Mouse (Mus musculus) forebrain, embryonic 15.5 days (tissue): ENCODE measurements around the gene Bcar3. TPM values are rescaled to one million over a fixed set of nuclear protein-coding genes. Genes with fewer than 3 reads are reported as not detected.

Experiments
- ATAC-seq: fragments of 200-750 bp; cut with Nextera tagmentation; replicated peaks from 2 replicates; pipeline ENCODE4 v1.8.0; 2017; ENCODE audit warnings: mild to moderate bottlenecking, moderate TSS enrichment, moderate library complexity
- H3K27ac ChIP-seq: fragments of 300-500 bp; sonication (generic); replicated peaks from 2 replicates; pipeline ENCODE4 v1.5.1; 2015; ENCODE audit warnings: mild to moderate bottlenecking, inconsistent platforms
- H3K27me3 ChIP-seq: fragments of 300-500 bp; sonication (generic); 2 replicates; pipeline ENCODE4 v1.6.1; 2015; ENCODE audit warnings: inconsistent platforms
- H3K36me3 ChIP-seq: fragments of 300-500 bp; sonication (generic); 2 replicates; pipeline ENCODE4 v1.6.1; 2015; ENCODE audit warnings: mild to moderate bottlenecking, inconsistent platforms
- H3K4me1 ChIP-seq: fragments of 300-500 bp; sonication (generic); 2 replicates; pipeline ENCODE4 v1.6.1; 2015; ENCODE audit warnings: inconsistent platforms
- H3K4me2 ChIP-seq: fragments of 300-500 bp; sonication (generic); replicated peaks from 2 replicates; pipeline ENCODE4 v1.6.1; 2015; ENCODE audit warnings: mild to moderate bottlenecking, inconsistent platforms
- H3K4me3 ChIP-seq: fragments of 300-500 bp; sonication (generic); 2 replicates; pipeline ENCODE4 v1.5.1; 2015; ENCODE audit warnings: mild to moderate bottlenecking, inconsistent platforms
- H3K9ac ChIP-seq: fragments of 300-500 bp; sonication (generic); replicated peaks from 2 replicates; pipeline ENCODE4 v1.6.1; 2015; ENCODE audit warnings: mild to moderate bottlenecking, inconsistent platforms
- H3K9me3 ChIP-seq: fragments of 300-500 bp; sonication (generic); 2 replicates; pipeline ENCODE4 v1.6.1; 2016; ENCODE audit warnings: inconsistent platforms
- WGBS: fragments of 180-500 bp; shearing (Covaris S2); methylation state at CpG from one replicate; pipeline ENCODE4 v1.1.7; 2015; ENCODE audit warnings: mixed read lengths; 5-methylcytosine and 5-hydroxymethylcytosine counted together
- microRNA counts: library from miRNA; unstranded; fragments of <30 nt; microRNA quantifications from one replicate; lab custom pipeline; 2016
- microRNA-seq: library from miRNA; unstranded; fragments of <30 nt; microRNA quantifications from one replicate; pipeline ENCODE4, GENCODE M21; 2016
- polyA plus RNA-seq: library from polyadenylated mRNA; unstranded; fragments of >200 nt; fragmentation: Nextera tagmentation; extraction: Ambion mirVana; gene quantifications from 2 replicates; pipeline ENCODE4 v1.2.1, GENCODE M21; 2015

Bcar3 gene
- polyA plus RNA-seq, 1 experiment from 2014 or later: 6.1 TPM

- ATAC-seq: no peak
- no peak overlapping the region for H3K9ac ChIP-seq
- no peaks in the 10 kb centered on the region for H3K27me3 ChIP-seq
- H3K4me2 ChIP-seq: no peak overlapping the region
- H3K9me3 ChIP-seq: no peaks in the 10 kb centered on the region
- 69% methylated on average over 7 of the region's 7 CpGs for WGBS
- H3K4me1 ChIP-seq: no peaks in the 10 kb centered on the region
- H3K36me3 ChIP-seq: peaks cover 21% of the 10 kb centered on the region
- no peak overlapping the region for H3K4me3 ChIP-seq
- no peak overlapping the region for H3K27ac ChIP-seq
Observed at GRCm38 (mm10) chr3:122565285-122565684, 271.3 kb downstream of the Bcar3 start.

GRCm38 (mm10) chr3:122566112-122566511 is 272.2 kb downstream of the Bcar3 start:
- peaks cover 21% of the 10 kb centered on the region for H3K36me3 ChIP-seq
- no peak overlapping the region for H3K27ac ChIP-seq
- no peaks in the 10 kb centered on the region for H3K27me3 ChIP-seq
- H3K9ac ChIP-seq: no peak overlapping the region
- no peak for ATAC-seq
- no peak overlapping the region for H3K4me2 ChIP-seq
- no peaks in the 10 kb centered on the region for H3K9me3 ChIP-seq
- 88% methylated on average over 3 of the region's 3 CpGs for WGBS
- no peaks in the 10 kb centered on the region for H3K4me1 ChIP-seq
- no peak overlapping the region for H3K4me3 ChIP-seq

- H3K4me1 ChIP-seq: 0 out of 2 replicates have a peak, but pooled peaks cover 2% of the 10 kb centered on the region
- H3K27ac ChIP-seq: no peak overlapping the region
- no peak overlapping the region for H3K4me3 ChIP-seq
- WGBS: 77% methylated on average over 4 of the region's 4 CpGs
- no peak overlapping the region for H3K9ac ChIP-seq
- H3K9me3 ChIP-seq: no peaks in the 10 kb centered on the region
- H3K27me3 ChIP-seq: no peaks in the 10 kb centered on the region
- ATAC-seq: no peak
- H3K36me3 ChIP-seq: peaks cover 17% of the 10 kb centered on the region
- H3K4me2 ChIP-seq: no peak overlapping the region
Observed at GRCm38 (mm10) chr3:122566549-122566948, 272.6 kb downstream of the Bcar3 start.

- peak; percentile 61 for ATAC-seq
- WGBS: 83% methylated on average over 5 of the region's 5 CpGs
- H3K9ac ChIP-seq: no peak overlapping the region
- H3K27me3 ChIP-seq: no peaks in the 10 kb centered on the region
- peaks cover 27% of the 10 kb centered on the region for H3K4me1 ChIP-seq
- H3K36me3 ChIP-seq: peaks cover 10% of the 10 kb centered on the region; the same call in 1 of the 2 replicates
- no peaks in the 10 kb centered on the region for H3K9me3 ChIP-seq
- H3K4me2 ChIP-seq: no peak overlapping the region
- no peak overlapping the region for H3K4me3 ChIP-seq
- H3K27ac ChIP-seq: no peak overlapping the region
Observed at GRCm38 (mm10) chr3:122573426-122574286, 279.7 kb downstream of the Bcar3 start.

- 55% methylated on average over 1 of the region's 1 CpGs for WGBS
- ATAC-seq: no peak
- no peaks in the 10 kb centered on the region for H3K27me3 ChIP-seq
Observed at GRCm38 (mm10) chr3:122574921-122575320, 281.0 kb downstream of the Bcar3 start.

GRCm38 (mm10) chr3:122577360-122577759 is 283.4 kb downstream of the Bcar3 start:
- Histone ChIP-seq H3K9me3 (no peaks in the 10 kb centered on the region), H3K4me2 (no peak overlapping the region), H3K4me1 (peaks cover 20% of the 10 kb centered on the region), H3K27ac (no peak overlapping the region), H3K27me3 (no peaks in the 10 kb centered on the region), H3K36me3 (peaks cover 7% of the 10 kb centered on the region; the same call in 1 of the 2 replicates), H3K9ac (no peak overlapping the region), H3K4me3 (no peak overlapping the region)
- no peak for ATAC-seq

More at GRCm38 (mm10) chr3:122574921-122575320, 281.0 kb downstream of the Bcar3 start:
- H3K4me3 ChIP-seq: no peak overlapping the region
- no peak overlapping the region for H3K9ac ChIP-seq
- H3K4me1 ChIP-seq: peaks cover 27% of the 10 kb centered on the region
- H3K36me3 ChIP-seq: peaks cover 8% of the 10 kb centered on the region; the same call in 1 of the 2 replicates
- H3K4me2 ChIP-seq: no peak overlapping the region
- H3K9me3 ChIP-seq: no peaks in the 10 kb centered on the region
- no peak overlapping the region for H3K27ac ChIP-seq

MicroRNAs within 50 kb of the gene (microRNA counts, 519-probe panel; counts per million panel counts)
- 1,940 counts per million, percentile 21 among the panel's probes with 10 or more counts for microRNA mmu-miR-760 (lab: Ali Mortazavi, UCI)

Small RNA genes lying within 50 kb of the gene (microRNA-seq; reads per million reads assigned to microRNA genes)
- 202 reads per million, percentile 63 among the genes with 10 or more reads in this experiment for gene Mir760
- not detected for gene Mir7657

Other genes with a start within 250 kb of the Bcar3 start
- 0.72 and 1.4 TPM in 2 replicates for gene Abca4, start 249.7 kb upstream of the Bcar3 start, polyA plus RNA-seq
- gene Gclm, start 48.6 kb upstream of the Bcar3 start, polyA plus RNA-seq: 52.6 and 57.4 TPM in 2 replicates
- gene Dnttip2, start 19.7 kb upstream of the Bcar3 start, polyA plus RNA-seq: 51.9 and 59.9 TPM in 2 replicates